Mouse (Mus musculus) gastrocnemius, postnatal 25 days (tissue): ENCODE measurements around the gene Plppr1. TPM values are rescaled to one million over a fixed set of nuclear protein-coding genes. Genes with fewer than 3 reads are reported as not detected.

Experiments
- DNase-seq: peaks from one replicate; pipeline ENCODE4 v3.0.0; 2022
- total RNA-seq, 2 experiments: library from RNA; stranded (reverse); gene quantifications; 1 replicate in 1 of 2; 2 replicates in 1 of 2; pipeline ENCODE4 v1.2.3; 2021

The Plppr1 gene
- total RNA-seq, 2 experiments from 2014 or later: not detected

DNA sequence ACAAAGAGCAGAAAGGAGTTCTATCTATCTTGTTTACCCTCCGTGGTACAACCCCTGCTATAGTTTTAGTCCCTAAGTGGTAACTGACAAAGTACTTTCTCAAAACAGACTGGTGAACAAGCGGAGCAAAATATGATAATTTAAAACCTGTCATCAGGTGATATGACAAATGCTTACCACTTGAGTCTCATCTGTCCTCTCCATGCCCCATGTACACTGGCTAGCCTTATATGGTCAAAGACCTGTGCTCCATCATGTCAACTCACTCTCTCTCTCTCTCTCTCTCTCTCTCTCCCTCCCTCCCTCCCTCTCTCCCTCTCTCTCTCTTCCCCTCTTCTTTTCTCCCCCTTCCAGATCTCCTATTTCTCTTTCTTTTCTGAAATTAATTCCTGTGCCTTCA, 59.8 kb downstream of the Plppr1 start:
- no peak for DNase-seq

DNA sequence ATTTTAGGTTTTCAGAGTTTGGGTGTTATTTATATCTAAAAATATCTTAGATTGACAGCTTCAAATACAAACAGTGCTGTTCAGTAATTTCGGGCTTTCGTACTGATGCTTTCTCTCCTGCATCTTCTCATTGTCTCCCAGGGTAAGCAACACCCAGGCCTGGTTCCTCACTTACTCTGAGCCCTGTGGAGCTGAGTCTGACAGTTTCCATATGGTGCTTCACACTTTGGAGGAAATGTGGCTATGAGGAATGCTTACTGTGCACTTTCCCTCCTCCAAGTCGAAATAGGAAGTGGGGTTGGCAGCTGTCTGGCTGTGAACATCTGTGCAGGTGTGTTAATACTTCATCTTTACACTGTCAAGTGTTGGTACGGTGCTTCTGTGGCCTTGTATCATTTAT, 85.7 kb downstream of the Plppr1 start:
- no peak for DNase-seq

- DNase-seq: no peak
These were observed 89.7 kb downstream of the Plppr1 start for GRCm38 (mm10) chr4:49148775-49149174.

GRCm38 (mm10) chr4:49149251-49149650, 90.2 kb downstream of the Plppr1 start:
- DNase-seq: no peak

- no peak for DNase-seq
These were observed 94.8 kb downstream of the Plppr1 start for GRCm38 (mm10) chr4:49153849-49154248.

GRCm38 (mm10) chr4:49156781-49157180, 97.7 kb downstream of the Plppr1 start:
- no peak for DNase-seq

DNA sequence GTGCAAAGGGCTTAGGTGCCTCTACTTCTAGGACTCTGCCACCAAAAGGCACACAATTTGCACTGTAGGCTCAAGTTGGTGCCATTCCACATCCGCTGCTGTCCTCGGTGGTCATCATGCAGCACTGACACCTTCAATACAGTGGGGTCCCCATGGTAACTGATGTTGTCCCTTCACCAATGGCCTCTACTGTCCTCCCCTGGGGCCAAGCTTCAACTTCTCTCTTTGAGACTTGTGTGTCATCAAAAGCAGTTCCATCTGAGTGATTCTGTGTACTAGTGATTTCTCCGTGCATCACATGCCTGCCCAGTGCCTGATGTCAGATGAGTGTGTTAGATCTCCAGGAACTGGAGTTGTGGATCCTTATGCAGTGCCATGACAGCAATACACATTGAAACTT, 104.2 kb downstream of the Plppr1 start:
- DNase-seq: no peak

DNA sequence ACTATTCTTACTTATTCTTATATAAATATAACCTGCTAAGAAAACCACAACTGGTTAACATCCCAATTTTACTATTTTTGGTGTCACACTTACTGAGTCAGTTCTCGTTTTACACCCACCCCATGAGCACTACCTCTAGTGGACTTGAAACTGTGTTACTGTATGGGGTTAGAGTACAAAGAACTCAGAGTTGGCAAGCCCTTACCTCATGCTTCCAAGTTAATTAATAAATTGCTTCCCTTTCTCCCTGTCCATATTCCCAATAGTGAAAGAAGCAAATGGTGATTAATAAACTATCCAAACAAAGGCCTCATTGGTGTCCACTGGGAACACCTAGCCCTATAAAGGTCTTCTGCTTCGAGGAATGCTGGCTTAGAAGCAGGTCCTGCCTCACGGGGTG, 107.3 kb downstream of the Plppr1 start:
- DNase-seq: no peak

DNA sequence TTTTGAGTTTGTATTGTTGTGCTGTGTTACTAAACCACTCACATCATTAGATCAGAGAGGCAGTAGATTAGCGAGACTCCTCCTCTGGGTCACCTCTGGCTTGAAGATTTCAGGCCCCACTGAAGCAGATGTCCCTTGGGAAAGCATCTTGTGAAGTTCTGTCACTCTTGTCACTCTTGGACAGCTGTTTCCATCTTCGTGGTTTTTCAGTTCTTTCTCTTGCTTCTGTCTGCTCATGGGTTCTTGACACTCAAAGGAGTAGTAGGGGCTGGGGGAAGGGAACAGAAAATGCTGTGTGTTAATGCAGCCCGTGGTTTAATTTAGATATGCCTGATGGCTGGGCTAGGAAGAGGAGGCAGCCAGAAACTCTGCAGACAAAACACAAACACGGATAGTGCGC, 108.0 kb downstream of the Plppr1 start:
- no peak for DNase-seq

DNA sequence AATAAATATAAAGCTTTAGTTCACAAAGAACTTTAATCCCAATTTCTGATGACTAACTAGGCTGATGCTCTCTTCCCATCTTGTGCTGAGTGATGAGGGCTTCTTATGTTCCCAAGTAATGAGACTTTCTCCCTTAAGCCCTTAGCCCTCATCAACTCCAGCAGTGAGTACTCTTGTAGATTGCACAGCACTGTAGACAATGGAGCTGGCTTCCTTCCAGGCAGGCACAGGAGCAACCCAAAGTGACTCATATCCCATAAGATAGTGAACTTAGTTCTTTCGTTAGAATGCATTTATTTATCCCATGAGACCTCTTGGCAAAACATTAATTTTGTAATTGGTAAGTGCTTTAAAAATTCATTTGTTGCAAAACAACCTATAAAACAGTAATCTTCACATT, 110.4 kb downstream of the Plppr1 start:
- DNase-seq: no peak

- no peak for DNase-seq
These were observed 119.0 kb downstream of the Plppr1 start for GRCm38 (mm10) chr4:49178101-49178500.

GRCm38 (mm10) chr4:49178891-49179290, 119.8 kb downstream of the Plppr1 start:
- DNase-seq: no peak

- DNase-seq: no peak
These were observed 120.6 kb downstream of the Plppr1 start for GRCm38 (mm10) chr4:49179471-49180181.

- no peak for DNase-seq
These were observed 131.0 kb downstream of the Plppr1 start for GRCm38 (mm10) chr4:49189991-49190526.

DNA sequence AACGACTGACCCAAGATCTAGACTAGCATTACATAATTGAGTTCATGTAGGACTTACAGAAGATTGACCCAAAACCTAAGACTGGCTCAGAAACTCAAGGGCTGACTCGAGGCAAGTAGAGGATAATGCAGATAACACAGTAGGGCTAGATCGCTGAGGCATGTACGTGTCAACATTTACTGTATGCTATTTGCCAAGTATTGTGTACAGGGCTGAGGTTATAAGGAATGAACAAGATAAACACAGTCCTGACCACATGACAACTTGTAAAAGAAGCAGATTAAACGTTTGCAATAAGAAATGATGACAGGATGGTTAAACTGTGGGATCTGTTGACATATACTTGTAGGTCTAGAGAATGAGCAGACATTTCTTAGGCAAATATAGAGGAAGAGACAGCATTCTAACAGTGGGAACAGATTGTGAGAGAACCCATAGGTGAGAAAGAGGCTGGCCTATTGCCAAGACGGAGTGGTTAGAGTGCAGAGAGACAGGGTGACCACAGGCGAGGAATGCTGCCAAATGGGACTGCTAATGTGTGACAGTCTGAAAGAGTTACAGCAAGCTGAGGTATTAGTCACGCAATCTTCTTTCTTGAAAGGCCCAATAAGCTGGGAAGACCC, 138.2 kb downstream of the Plppr1 start:
- DNase-seq: no peak

- DNase-seq: no peak
These were observed 151.4 kb downstream of the Plppr1 start for GRCm38 (mm10) chr4:49210457-49210856.

- no peak for DNase-seq
These were observed 152.5 kb downstream of the Plppr1 start for GRCm38 (mm10) chr4:49211582-49211981.

DNA sequence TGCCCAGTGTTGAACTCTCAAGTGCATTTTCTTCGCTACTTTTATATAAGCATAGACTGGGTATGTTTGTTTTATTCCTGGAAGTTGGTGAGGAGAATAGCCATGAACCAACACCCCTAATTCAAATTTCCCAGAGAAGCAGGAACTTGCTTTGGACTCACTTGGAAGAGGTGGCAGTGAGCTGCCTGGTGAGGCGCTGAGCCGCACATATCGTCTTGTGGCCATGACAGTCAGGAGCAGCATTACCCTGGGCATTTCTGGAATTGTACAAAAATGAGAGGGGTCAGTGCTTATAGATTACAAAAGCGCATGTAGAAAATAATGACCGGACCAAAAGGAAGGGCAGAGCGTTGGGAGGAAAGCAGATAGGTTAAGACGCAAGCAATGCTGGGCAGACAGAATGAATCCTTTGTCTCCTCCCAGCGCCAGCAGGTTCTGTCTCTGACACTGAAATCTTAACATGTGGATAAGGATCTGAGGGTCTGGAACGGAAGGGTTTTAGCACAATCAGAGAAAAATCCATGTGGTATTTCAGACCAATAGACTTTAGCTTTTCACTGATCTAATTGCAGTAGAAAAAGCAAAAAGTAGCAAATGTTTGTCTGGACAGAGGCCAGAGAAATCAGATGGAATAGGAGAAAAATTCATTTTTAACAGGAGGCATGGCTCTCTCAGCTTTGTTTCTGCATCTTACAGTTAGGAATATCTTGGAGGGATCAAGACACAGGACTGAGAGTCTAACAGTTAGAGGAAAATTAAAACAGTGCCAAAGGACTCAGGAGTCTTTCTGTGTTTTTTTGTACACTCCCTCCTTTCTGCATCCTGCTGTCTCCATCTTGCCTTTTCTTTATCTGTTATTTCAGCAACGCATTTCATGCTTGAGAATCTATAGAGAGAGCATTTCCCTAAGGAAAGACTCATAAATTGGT, 153.8 kb downstream of the Plppr1 start:
- DNase-seq: no peak

GRCm38 (mm10) chr4:49214341-49214740, 155.3 kb downstream of the Plppr1 start:
- no peak for DNase-seq

- DNase-seq: no peak
These were observed 164.4 kb downstream of the Plppr1 start for GRCm38 (mm10) chr4:49223501-49223900.

DNA sequence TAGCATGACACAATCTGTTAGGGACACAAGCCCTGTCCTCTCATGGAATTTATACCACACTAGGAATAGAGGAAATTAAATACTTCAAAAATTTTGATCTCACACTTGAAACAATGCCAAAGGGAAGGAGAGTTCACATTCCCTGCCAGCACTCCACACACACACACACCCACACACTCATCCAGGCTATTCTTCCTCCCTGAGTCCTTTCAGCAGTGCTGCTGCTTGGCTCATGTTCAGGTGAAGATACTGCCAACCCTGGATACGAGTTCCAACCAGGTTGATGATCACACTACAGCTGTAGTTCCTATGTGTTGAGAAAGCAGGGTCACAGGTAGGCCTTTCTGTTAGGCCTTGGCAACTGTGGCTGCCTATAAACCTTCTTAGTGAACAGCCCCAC, 165.9 kb downstream of the Plppr1 start:
- no peak for DNase-seq

DNA sequence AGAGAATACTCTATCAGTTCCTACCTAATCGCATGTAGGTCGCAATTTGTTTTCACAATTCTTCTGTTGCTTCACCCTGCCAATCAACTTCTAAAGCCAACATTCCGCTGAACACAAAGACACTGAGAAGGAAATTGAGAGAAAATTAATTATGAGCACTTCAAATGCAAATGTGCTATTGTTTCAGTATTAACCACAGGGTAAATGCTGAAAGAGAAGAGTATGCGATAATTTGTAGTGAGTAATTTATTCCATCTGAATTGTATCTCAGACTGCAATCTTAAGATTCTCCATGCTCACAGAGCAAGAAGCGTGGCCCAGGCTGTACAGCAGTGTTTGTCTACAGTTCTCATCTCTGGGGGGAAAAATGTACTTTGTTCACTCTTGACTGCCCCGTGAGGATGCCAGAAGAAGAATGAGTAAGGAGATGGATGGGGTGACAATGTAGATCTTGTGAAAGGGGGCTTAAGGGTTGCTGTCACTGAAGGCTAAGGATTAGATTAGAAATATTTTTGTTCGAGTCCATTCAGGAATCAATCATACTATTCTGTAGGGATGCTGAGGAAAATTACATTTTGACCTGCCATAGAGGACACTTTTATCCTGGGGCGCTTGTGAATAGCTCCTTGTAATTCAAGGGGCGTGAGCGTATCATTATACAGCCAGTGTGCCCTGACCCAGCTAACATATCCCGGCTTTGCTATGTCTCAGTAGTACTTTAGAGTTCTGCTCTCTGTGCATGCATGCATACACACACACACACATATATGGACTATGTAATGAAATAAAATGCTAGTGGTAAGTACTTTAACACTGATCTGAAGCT, 173.3 kb downstream of the Plppr1 start:
- DNase-seq: no peak
